Mouse (Mus musculus) liver, postnatal 0 days (tissue): ENCODE results near the gene Micall2.

Experiments used
- CTCF ChIP-seq: sonication (generic); IDR thresholded peaks from 2 replicates; pipeline ENCODE4 v1.5.1; 2016; ENCODE audit warnings: antibody characterized with exemption, low read depth
- EP300 ChIP-seq: IDR thresholded peaks from 2 replicates; pipeline ENCODE4 v1.6.1; 2016; ENCODE audit warnings: antibody characterized with exemption, low read depth, mild to moderate bottlenecking

GRCm38 (mm10) chr5:139659307-139659706 lies 76.8 kb downstream of the Micall2 start:
- TF ChIP-seq CTCF (no peak), EP300 (no peak)
